Mouse (Mus musculus): ENCODE results near the gene Naa38.
"Not testable (repeated sequence)": the region's sequence is repeated elsewhere in the genome, so short reads cannot be mapped to it uniquely, and the experiment has no call there.

Naa38 gene

GRCm38 (mm10) chr11:69395235-69395633, at the start of gene Naa38, which contains the start of gene Cyb5d1:
Naa38 (plus strand) TSS chr11:69395487.
Cyb5d1 (minus strand) TSS chr11:69395631.
- in situ Hi-C loops (cut with MboI; ENCODE audit: low sequenced_read_pairs) = not testable (repeated sequence)

DNA sequence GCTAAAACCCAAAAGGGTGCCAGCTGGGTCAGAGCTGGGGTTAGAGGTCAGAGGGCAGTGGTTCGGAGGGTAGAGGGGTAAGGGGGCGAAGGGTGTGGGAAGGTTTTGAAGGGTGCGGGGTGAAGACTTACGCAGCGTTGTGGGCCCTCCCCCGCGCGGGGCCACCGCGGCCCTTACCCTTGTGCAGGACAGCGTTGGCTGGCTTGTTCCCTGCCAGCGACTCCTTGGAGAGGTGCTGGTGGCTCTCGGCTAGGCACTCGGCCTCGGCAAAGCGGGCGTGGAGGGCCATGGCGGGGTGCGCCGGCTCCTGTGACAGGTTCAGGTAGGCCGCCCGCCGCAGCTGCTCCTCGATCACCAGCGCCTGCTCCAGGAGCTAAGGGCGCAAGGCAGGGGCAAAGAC, 48.8 kb upstream of the Naa38 start:
- in situ Hi-C loops (cut with MboI; ENCODE audit: low sequenced_read_pairs) = no loop called here

DNA sequence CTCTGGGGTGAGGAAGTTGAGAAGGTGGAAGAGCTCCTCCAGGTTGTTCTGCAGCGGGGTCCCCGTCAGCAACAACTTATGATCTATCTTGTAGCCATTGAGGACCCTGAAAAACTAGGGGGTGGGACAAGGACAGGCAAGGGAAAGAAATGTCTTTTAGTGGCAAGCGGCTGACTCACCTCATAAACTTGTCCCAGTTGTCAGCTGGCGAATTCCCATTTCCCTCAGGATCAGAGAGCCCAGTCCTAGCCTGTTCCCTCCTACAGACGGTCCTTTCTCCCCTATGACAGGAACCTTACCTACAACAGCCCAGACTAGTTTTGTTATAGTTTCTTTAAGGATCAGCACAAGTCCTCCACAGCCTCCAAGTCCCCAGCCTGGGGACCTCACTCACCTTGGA, 38.7 kb upstream of the Naa38 start:
- in situ Hi-C loops (cut with MboI; ENCODE audit: low sequenced_read_pairs) = no loop called here

DNA sequence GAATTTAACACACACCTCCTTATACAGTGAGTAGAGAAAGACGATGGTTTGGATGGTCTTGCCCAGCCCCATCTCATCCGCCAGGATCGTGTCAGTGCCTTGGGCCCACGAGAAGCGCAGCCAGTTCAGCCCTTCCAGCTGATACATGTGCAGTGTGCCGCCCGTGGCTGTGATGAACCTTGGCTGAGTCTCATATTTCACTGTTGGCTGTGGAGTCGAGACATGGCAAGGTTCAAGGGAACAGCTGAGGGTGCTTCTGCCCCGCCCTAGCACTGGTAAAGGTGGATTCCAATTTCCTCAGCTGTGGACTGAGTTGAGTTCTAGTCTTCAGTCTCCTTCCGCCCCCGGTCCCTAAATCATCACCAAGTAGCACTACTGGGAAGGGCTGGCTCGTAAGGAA, 37.6 kb upstream of the Naa38 start:
- in situ Hi-C loops (cut with MboI; ENCODE audit: low sequenced_read_pairs) = no loop called here

DNA sequence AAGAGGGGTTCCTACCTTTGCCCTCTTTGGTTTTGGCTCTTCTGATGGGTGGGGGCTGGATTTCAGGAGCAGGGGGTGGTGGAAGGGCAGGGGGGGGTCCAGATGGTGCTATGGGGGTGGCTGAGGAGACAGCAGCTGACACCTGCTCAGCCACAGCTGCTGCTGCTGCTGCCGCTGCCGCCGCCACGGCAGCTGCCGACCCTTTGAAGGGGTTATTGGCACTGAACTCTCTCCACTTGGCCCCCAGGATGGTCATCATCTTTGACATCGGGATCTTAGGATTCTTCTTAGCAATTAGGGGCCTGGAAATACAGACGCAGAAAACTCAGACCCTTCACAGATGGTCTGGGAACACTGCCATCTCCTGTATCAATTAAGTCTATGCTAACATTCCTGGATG, 33.3 kb upstream of the Naa38 start:
- in situ Hi-C loops (cut with MboI; ENCODE audit: low sequenced_read_pairs) = no loop called here

DNA sequence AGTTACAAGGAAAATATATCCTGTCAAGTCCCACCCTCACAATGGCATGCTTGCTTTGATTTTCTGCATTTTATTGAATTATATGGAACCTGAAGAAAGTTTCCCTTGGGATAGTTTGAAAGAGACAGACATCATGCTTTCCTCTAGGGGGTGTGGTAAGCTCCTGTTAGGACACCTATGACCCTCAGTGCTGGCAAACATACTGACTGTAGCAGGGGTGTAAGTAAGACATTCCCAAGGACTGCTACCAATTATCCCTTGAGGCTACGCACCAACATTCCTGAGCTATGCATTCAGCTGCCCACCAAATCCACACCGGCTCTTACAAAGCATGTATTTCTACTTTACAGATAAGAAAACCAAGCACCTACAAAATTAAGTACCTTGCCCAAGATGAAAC, 32.8 kb upstream of the Naa38 start:
- in situ Hi-C loops (cut with MboI; ENCODE audit: low sequenced_read_pairs) = no loop called here

DNA sequence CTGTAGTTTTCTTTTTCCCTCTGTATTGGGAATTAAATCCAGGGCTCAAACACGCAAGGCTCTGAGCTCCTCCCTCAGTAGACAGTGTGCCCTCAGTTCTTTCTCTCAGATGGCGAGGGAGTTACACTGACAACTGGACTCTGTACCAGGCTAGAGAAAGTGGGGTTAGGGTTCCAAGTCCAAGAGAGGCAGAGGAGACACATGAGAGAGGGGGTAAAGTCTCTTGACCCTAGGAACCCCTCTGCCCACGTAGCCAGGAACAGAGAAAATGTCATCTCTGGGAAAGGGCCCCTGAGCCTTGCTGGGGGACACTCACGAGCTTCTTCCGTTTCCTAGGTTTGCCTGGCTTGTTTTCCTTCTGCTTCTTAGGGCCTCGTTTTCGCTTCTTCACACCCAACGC, 30.9 kb upstream of the Naa38 start:
- in situ Hi-C loops (cut with MboI; ENCODE audit: low sequenced_read_pairs) = no loop called here

- in situ Hi-C loops (cut with MboI; ENCODE audit: low sequenced_read_pairs) = no loop called here
Observed at GRCm38 (mm10) chr11:69364910-69365309, 30.4 kb upstream of the Naa38 start.

- in situ Hi-C loops (cut with MboI; ENCODE audit: low sequenced_read_pairs) = no loop called here
Observed at GRCm38 (mm10) chr11:69365722-69366121, 29.6 kb upstream of the Naa38 start.

GRCm38 (mm10) chr11:69366157-69366854, 29.0 kb upstream of the Naa38 start:
- in situ Hi-C loops (cut with MboI; ENCODE audit: low sequenced_read_pairs) = no loop called here

DNA sequence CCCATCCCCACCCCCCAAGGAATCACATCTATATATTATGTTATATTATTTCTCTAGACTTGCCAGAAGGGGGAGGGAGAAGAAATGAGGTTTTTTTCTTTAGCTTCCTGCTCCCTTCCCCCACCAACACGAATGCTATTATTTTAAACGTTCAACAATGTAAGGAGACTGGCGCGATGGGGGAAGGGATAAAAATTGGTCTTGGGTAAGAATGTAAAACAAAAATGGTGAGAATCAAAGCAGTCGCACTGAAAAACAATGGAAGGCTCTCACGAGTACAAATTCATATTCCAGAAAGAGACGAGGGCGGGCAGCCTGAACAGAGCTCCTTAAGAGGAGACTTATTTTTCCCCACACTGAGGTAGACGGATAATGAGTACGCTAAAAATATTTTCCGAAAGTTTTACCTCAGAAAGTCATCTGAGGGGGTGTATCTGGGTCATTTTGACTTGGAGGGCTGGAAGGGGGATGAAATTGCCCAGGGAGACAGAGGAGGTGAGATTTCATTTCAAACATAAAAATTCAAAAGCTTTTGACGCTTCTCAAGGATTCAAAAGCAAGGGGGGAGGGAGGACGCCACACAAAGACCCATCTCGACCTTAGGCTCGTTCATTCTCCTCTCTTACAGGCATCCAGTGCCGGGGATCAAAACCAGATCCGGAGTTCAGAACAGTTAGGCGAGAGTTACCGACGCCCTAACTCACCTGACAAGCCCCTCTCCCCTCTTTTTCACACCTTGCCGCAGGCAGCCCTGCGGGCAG, 28.3 kb upstream of the Naa38 start:
- in situ Hi-C loops (cut with MboI; ENCODE audit: low sequenced_read_pairs) = no loop called here

DNA sequence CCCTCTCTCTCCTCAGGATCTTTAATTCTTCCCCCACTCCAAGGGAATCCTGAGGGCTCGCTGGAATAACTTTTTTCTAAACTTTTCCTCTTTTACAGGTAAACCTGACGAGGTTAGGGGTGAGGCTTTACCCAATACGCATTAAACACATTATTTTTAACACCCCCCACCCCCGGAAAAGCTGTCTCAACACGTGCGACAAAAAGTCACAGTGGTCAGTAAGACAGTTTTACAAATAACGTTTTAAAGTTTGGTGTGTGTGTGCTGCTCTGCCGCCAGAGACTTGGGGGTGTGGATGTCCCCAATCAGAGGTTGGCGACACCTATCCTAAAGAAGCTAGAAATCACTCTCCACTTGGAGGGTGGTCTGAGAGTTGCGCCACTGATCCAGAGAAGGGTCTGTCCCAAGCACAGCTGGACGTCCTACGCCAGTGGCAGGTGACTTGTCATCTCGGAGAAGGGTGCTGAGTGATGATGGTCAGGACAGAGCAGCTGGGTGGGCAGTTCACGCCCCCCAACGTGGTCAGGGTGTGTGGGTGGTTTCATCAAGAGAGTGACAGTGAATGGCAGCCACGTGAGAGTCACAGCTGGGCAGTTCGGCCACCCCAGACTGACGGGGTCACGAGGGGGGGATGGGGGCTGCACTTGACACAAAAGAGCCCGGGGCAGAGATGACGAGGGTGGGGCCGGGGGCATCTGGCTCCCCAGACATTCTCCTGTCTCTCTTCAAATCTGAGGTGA, 27.5 kb upstream of the Naa38 start:
- in situ Hi-C loops (cut with MboI; ENCODE audit: low sequenced_read_pairs) = no loop called here

DNA sequence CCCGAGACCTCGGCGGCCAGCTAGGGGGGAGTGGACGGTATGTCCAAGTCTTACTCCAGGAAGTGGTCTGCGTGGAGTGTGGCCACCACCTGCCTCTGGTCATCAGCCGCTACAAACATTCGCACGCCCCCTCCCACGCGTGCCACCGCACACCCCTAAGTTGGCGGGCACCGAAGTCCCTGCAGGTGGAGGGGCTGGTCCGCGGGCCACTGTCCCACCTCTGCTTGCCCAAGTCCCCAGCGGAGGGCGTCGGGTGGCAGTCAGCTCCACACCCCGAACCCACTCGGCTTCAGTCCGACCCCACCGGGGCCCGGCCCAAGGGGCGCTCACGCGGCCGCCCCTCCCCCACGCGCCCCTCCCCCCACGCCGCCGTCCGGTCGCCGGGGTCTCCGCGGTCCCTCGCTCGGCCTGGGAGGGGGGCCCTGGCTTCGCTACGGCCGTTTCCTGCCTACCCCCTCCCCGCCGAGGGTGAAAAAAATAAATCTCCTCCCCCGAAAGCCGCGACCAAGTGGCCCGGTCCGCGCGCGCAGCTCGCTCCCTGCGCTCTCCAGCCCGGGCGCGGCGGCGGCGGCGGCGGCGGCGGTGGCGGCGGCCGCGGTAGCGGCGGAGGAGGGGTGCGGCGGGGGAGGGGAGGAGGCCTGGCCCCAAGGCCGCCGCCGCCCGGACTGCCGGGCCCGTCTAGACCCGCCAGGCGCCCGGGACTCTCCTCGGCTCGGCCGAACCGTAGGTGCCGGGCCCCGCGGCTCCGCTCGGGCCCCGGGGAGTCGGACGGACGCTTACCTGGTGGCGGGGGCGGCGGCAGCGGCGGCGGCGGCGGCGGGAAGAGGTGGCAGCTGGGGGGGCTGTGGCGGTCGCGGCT, 26.7 kb upstream of the Naa38 start:
- in situ Hi-C loops (cut with MboI; ENCODE audit: low sequenced_read_pairs) = no loop called here

GRCm38 (mm10) chr11:69369215-69369989, 25.9 kb upstream of the Naa38 start, which contains the start of gene Chd3:
Chd3 (minus strand) TSS chr11:69369406.
- in situ Hi-C loops (cut with MboI; ENCODE audit: low sequenced_read_pairs) = no loop called here

DNA sequence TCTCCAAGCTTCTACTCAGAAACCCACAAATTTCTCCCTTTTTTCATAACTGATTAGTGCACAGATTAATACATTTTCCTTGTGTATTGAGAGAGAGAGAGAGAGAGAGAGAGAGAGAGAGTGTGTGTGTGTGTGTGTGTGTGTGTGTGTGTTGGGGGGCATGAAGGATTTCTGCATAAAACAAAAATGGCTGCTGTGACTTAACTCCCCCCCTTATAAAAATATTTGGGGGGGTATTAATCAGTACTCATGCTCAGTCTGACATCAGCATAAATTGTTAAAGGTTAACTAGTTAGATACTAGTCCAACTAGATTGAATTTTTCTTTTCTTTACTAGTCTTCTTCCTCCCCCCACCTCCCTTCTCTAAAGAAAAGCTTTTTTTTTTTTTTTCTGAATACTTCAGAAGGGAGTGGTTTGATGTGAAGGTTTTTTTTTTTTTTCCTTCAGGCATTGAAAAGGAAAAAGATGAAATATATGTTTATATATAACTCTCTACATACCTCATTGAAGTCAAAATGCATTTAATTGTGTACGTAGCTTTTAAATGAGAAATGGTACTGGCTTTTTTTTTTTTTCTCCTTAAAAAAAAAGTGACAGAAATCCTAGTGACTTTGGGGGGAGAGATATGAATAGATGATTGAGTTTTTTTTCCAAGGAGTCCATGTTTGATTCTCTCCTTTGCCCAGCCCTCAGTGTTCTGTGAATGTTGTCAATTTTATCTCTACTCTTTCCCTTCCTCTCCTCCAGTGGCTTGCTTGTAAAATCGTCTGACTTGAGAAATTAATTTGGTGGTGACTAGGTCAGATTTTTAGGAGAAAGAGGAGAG, 25.1 kb upstream of the Naa38 start:
- in situ Hi-C loops (cut with MboI; ENCODE audit: low sequenced_read_pairs) = no loop called here

- in situ Hi-C loops (cut with MboI; ENCODE audit: low sequenced_read_pairs) = no loop called here
Observed at GRCm38 (mm10) chr11:69370817-69371215, 24.5 kb upstream of the Naa38 start.

DNA sequence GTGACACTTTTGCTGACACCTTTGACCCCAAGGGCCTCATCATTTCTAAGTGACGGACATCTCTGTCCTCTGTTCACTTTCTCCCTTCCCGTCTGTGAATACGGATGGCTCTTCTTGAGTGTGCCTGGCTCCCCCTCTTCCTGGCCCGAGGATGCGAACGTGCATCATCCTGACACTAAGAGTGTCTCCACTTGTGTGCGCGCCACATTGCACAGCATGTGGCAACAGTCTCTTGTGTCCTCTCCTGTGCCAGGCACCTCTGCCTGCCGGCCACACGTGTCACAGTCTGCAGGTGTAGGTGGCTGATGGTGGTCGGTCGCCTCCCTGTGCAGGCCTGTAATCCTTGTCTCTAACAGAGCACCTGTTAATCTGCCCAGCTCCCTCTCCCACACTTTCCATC, 23.7 kb upstream of the Naa38 start:
- in situ Hi-C loops (cut with MboI; ENCODE audit: low sequenced_read_pairs) = no loop called here

- in situ Hi-C loops (cut with MboI; ENCODE audit: low sequenced_read_pairs) = no loop called here
Observed at GRCm38 (mm10) chr11:69372056-69372779, 23.1 kb upstream of the Naa38 start.

Data from CH12F3 (cell line).